Mouse (Mus musculus): ENCODE measurements at regions not wholly inside any gene's neighbourhood (a gene's known extent, or its start where the extent isn't known, plus 50 kb on each side); places are given as distances from the start of the nearest gene placed in this dataset.

- no peak for DNase-seq
These were observed 218.8 kb upstream of the Tbc1d5 start for GRCm38 (mm10) chr17:51397973-51398372.

GRCm38 (mm10) chr17:51393771-51394221 lies 214.6 kb upstream of the Tbc1d5 start:
- no peak for DNase-seq

- DNase-seq, result no peak
These were observed 212.7 kb upstream of the Tbc1d5 start for GRCm38 (mm10) chr17:51391871-51392270.

- DNase-seq, result no peak
These were observed 203.4 kb upstream of the Tbc1d5 start for GRCm38 (mm10) chr17:51382552-51382951.

GRCm38 (mm10) chr17:51371937-51372479 lies 192.9 kb upstream of the Tbc1d5 start:
- DNase-seq, result no peak

GRCm38 (mm10) chr17:51370990-51371389 lies 191.8 kb upstream of the Tbc1d5 start:
- no peak for DNase-seq

GRCm38 (mm10) chr17:51370085-51370484 lies 190.9 kb upstream of the Tbc1d5 start:
- DNase-seq, result no peak

GRCm38 (mm10) chr17:51362801-51363200 lies 183.6 kb upstream of the Tbc1d5 start:
- DNase-seq, result no peak

- no peak for DNase-seq
These were observed 183.1 kb upstream of the Tbc1d5 start for GRCm38 (mm10) chr17:51362271-51362670.

GRCm38 (mm10) chr17:51358362-51358739 lies 179.2 kb upstream of the Tbc1d5 start:
- DNase-seq, result no peak

GRCm38 (mm10) chr17:51357690-51358361 lies 178.7 kb upstream of the Tbc1d5 start:
- no peak for DNase-seq

- no peak for DNase-seq
These were observed 177.3 kb upstream of the Tbc1d5 start for GRCm38 (mm10) chr17:51356447-51356846.

- DNase-seq, result no peak
These were observed 142.7 kb upstream of the Tbc1d5 start for GRCm38 (mm10) chr17:51321868-51322267.

- no peak for DNase-seq
These were observed 141.9 kb upstream of the Tbc1d5 start for GRCm38 (mm10) chr17:51321025-51321424.

GRCm38 (mm10) chr17:51304964-51305363 lies 125.8 kb upstream of the Tbc1d5 start:
- no peak for DNase-seq

GRCm38 (mm10) chr17:51290741-51291140 lies 111.6 kb upstream of the Tbc1d5 start:
- DNase-seq, result no peak

GRCm38 (mm10) chr17:51288751-51289150 lies 109.6 kb upstream of the Tbc1d5 start:
- peak; percentile 79 for DNase-seq

GRCm38 (mm10) chr17:51287878-51288277 lies 108.7 kb upstream of the Tbc1d5 start:
- no peak for DNase-seq

- no peak for DNase-seq
These were observed 106.2 kb upstream of the Tbc1d5 start for GRCm38 (mm10) chr17:51285362-51285761.

GRCm38 (mm10) chr17:51278771-51279170 lies 99.6 kb upstream of the Tbc1d5 start:
- no peak for DNase-seq

- DNase-seq, result no peak
These were observed 98.9 kb upstream of the Tbc1d5 start for GRCm38 (mm10) chr17:51278094-51278493.

- no peak for DNase-seq
These were observed 98.0 kb upstream of the Tbc1d5 start for GRCm38 (mm10) chr17:51277161-51277560.

- DNase-seq, result no peak
These were observed 92.9 kb upstream of the Tbc1d5 start for GRCm38 (mm10) chr17:51272025-51272424.

- DNase-seq, result no peak
These were observed 83.8 kb upstream of the Tbc1d5 start for GRCm38 (mm10) chr17:51262946-51263345.

All from adrenal gland, postnatal 25 days (tissue).